ENCODE assay signal across 17 mouse cellular contexts in the genomic region with DNA sequence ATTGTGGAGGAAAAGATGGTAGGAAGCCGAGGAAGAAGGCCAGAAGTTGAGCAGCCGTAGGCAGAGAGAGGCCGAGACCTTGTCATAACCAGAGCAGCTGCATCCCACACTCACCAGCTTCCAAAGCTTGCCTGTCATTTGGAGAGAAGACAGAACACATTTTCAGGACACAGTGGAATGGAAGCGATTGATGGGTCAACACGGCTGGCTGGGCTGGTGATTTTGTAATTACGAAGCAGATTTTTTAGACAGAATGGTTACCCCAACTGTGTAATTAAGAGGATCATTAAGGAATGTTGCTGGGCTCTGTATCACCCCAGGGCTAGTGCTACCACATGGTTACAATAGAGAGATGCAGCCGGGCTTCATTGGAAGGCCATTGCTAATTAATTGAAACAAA.
DNase-seq lines count a peak whose midpoint lies in the region.
"Had no signal": no experiment of that assay in that cellular context is flagged by ENCODE, and none has a peak within 500 bp of the region (broad histone marks: within the 10 kb centered on the region; RNA-seq: fewer than 3 reads in every experiment).

No protein-coding gene starts in this region.

- intact Hi-C loops in left cerebral cortex, postnatal 4 days (cut with DNase I), result no loop called here
- intact Hi-C loops in left cerebral cortex, postnatal 25 days (cut with DNase I), result no loop called here
- intact Hi-C loops in heart, postnatal 36 days (cut with DNase I), result no loop called here

- peak; percentile 6 for DNase-seq in cerebellum, adult 9-11 months
- no peak for DNase-seq in cerebellum, postnatal 14 days
- DNase-seq in left cerebral cortex, postnatal 4 days, result peak; percentile 2
- no peak for DNase-seq in left cerebral cortex, postnatal 25 days (ENCODE audit: low spot score in 2 of 2)
- peak; percentile 64 for DNase-seq in Muller cell, postnatal 12 days (ENCODE audit: inconsistent ontology term)
- DNase-seq in retina, embryonic 14.5 days (ENCODE audit: low spot score), result peak; percentile 11
- DNase-seq in kidney, adult 9 months, result no peak
- DNase-seq in heart, postnatal 36 days, result no peak
- DNase-seq: adrenal gland, postnatal 10 days; adrenal gland, postnatal 36 days; cerebellum, adult 11-12 months; cerebellum, adult 8-10 months; cerebellum, postnatal 25 days; gastrocnemius, postnatal 10 days; gastrocnemius, postnatal 36 days; heart, adult 2 months; heart, postnatal 14 days had no signal

Comparison
In these comparisons a context has a peak if more than half of its experiments do, and no peak if none do; other contexts are left out.
1. DNase-seq: peak in cerebellum, adult 9-11 months (single experiment), left cerebral cortex, postnatal 4 days (single experiment), Muller cell, postnatal 12 days (single experiment) and retina, embryonic 14.5 days (single experiment); none in cerebellum, postnatal 14 days (0 of 2), left cerebral cortex, postnatal 25 days (0 of 2), kidney, adult 9 months (single experiment) and heart, postnatal 36 days (0 of 2).